Mouse (Mus musculus) stomach, embryonic 14.5 days (tissue): ENCODE measurements around the gene Vmn1r188. TPM values are rescaled to one million over a fixed set of nuclear protein-coding genes. Genes with fewer than 3 reads are reported as not detected.

Experiments used
- ATAC-seq: fragments of 200-750 bp; cut with Nextera tagmentation; 2 replicates; pipeline ENCODE4 v1.8.0; 2017; ENCODE audit warnings: low read depth, moderate TSS enrichment; ENCODE audit not compliant: insufficient number of reproducible peaks, insufficient read depth, low FRiP score
- H3K27ac ChIP-seq: fragments of 300-500 bp; sonication (generic); 2 replicates; pipeline ENCODE4 v1.5.1; 2014; ENCODE audit warnings: mild to moderate bottlenecking, low read length, moderate library complexity, mixed read lengths
- H3K27me3 ChIP-seq: fragments of 300-500 bp; sonication (generic); 2 replicates; pipeline ENCODE4 v1.6.1; 2014; ENCODE audit warnings: low read length, control low read depth, mixed read lengths; ENCODE audit not compliant: control insufficient read depth, insufficient read depth
- H3K36me3 ChIP-seq: fragments of 300-500 bp; sonication (generic); 2 replicates; pipeline ENCODE4 v1.6.1; 2014; ENCODE audit warnings: mild to moderate bottlenecking, control low read depth, low read length, moderate library complexity, mixed read lengths; ENCODE audit not compliant: control insufficient read depth, insufficient read depth
- H3K4me1 ChIP-seq: fragments of 300-500 bp; sonication (generic); 2 replicates; pipeline ENCODE4 v1.6.1; 2014; ENCODE audit warnings: low read length, control low read depth, mixed read lengths; ENCODE audit not compliant: control insufficient read depth, insufficient read depth
- H3K4me2 ChIP-seq: fragments of 300-500 bp; sonication (generic); replicated peaks from 2 replicates; pipeline ENCODE4 v1.6.1; 2014; ENCODE audit warnings: low read depth, low read length, control low read depth
- H3K4me3 ChIP-seq: fragments of 300-500 bp; sonication (generic); 2 replicates; pipeline ENCODE4 v1.5.1; 2014; ENCODE audit warnings: low read depth, low read length, control low read depth
- H3K9ac ChIP-seq: fragments of 300-500 bp; sonication (generic); replicated peaks from 2 replicates; pipeline ENCODE4 v1.6.1; 2014; ENCODE audit warnings: low read depth, mild to moderate bottlenecking, control low read depth, low read length, moderate library complexity, mixed read lengths
- H3K9me3 ChIP-seq: fragments of 300-500 bp; sonication (generic); 2 replicates; pipeline ENCODE4 v1.6.1; 2016; ENCODE audit warnings: low read depth, low read length, control low read depth; ENCODE audit not compliant: control insufficient read depth
- WGBS: fragments of 180-500 bp; shearing (Covaris S2); extraction: QIAGEN DNeasy Blood & Tissue Kit; methylation state at CpG from one replicate; pipeline ENCODE4 v1.1.7; 2014; 5-methylcytosine and 5-hydroxymethylcytosine counted together
- polyA plus RNA-seq: library from polyadenylated mRNA; unstranded; fragments of >200 nt; fragmentation: Nextera tagmentation; extraction: Ambion mirVana; gene quantifications from 2 replicates; pipeline ENCODE4 v1.2.1, GENCODE M21; 2014

Gene Vmn1r188
- polyA plus RNA-seq, 1 experiment from 2014 or later = not detected

DNA sequence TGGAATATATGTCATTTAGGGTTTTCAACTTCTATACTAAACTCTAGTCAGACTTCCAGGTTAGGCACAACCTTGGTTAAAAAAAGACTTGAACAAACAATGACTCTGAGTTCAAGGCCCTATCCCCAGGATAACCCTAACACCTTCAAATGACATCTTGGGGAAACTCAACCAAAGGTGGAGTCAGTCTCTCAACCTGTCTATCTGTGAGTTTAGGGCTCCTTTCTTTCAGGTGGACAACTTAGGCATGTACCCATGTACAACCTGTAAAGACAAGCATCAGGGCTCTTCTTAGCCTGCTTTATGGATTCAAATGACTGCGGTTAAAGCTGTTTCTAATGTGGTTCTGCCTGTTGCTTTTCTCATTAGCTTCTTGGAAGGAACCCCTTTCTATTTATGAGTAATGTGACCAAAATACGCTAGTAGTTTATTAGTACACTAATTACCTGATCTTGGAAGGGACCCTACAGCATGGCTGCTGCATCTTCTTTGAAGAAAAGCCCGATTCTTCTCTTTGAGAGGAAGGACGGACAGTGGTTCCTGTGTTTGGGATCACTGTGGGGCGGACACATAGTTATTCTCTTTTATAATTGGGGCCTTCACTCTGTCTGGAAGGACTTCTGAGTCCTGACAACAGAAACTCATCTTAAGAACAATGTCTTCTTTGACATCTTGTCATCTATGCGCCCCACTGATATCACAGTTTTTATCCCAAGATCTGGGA, 39.6 kb upstream of the Vmn1r188 start:
- WGBS = 89% methylated on average over 6 of the region's 6 CpGs
- ATAC-seq = no peak
- Histone ChIP-seq H3K36me3 (no peaks in the 10 kb centered on the region), H3K9ac (no peak overlapping the region), H3K4me3 (0 out of 2 replicates have a peak overlapping the region, but pooled peaks have one; percentile 40), H3K27me3 (no peaks in the 10 kb centered on the region), H3K4me2 (peak overlapping the region; percentile 56), H3K27ac (no peak overlapping the region; the same call in 1 of the 2 replicates), H3K9me3 (no peaks in the 10 kb centered on the region), H3K4me1 (0 out of 2 replicates have a peak, but pooled peaks cover 2% of the 10 kb centered on the region)

DNA sequence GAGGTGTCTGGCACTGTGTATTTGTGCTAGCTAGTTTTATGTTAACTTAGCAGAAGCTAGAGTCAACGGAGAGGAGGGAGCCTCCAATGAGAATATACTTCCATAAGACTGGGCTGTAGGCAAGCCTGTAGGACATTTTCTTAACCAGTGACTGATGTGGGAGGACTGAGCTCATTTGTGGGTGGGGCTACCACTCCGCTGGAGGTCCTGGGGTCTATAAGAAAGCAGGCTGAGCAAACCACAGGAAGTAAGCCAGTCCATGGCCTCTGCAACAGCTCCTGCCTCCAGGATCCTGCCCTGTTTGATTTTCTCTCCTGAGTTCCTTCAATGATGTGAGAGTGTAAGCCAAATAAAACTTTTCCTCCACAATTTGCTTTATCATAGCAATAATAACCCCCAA, 38.9 kb upstream of the Vmn1r188 start:
- no peak overlapping the region for H3K4me3 ChIP-seq
- H3K36me3 ChIP-seq = no peaks in the 10 kb centered on the region
- no peak overlapping the region for H3K9ac ChIP-seq
- no peak for ATAC-seq
- H3K4me2 ChIP-seq = no peak overlapping the region
- WGBS = 52% methylated on average over 2 of the region's 2 CpGs
- H3K4me1 ChIP-seq = peaks cover 2% of the 10 kb centered on the region; the same call in 1 of the 2 replicates
- no peak overlapping the region for H3K27ac ChIP-seq
- no peaks in the 10 kb centered on the region for H3K27me3 ChIP-seq
- no peaks in the 10 kb centered on the region for H3K9me3 ChIP-seq

DNA sequence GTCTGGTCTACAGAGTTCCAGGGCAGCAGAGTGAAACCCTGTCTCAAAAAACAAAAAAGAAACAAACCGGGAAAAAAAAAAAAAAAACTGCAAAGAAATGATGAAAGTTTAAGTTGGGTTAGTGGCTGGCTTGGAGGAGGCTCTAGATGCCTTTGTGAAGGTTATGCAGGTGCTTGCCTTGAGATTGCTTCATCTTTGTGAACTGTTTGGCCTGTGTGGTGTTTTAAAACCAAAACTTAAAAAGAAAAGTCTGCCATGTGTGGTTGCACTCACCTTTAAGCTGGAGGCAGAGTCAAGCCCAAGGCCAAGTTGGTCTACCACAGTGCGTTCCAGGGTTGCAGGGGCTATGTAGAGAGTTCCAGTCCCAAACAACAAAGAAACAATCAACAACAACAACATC, 35.2 kb upstream of the Vmn1r188 start:
- 78% methylated on average over 2 of the region's 2 CpGs for WGBS
- no peak overlapping the region for H3K27ac ChIP-seq
- no peaks in the 10 kb centered on the region for H3K36me3 ChIP-seq
- no peak overlapping the region for H3K9ac ChIP-seq
- H3K9me3 ChIP-seq = no peaks in the 10 kb centered on the region
- H3K27me3 ChIP-seq = no peaks in the 10 kb centered on the region
- no peaks in the 10 kb centered on the region; the same call in 1 of the 2 replicates for H3K4me1 ChIP-seq
- H3K4me2 ChIP-seq = no peak overlapping the region
- no peak overlapping the region for H3K4me3 ChIP-seq
- ATAC-seq = no peak

DNA sequence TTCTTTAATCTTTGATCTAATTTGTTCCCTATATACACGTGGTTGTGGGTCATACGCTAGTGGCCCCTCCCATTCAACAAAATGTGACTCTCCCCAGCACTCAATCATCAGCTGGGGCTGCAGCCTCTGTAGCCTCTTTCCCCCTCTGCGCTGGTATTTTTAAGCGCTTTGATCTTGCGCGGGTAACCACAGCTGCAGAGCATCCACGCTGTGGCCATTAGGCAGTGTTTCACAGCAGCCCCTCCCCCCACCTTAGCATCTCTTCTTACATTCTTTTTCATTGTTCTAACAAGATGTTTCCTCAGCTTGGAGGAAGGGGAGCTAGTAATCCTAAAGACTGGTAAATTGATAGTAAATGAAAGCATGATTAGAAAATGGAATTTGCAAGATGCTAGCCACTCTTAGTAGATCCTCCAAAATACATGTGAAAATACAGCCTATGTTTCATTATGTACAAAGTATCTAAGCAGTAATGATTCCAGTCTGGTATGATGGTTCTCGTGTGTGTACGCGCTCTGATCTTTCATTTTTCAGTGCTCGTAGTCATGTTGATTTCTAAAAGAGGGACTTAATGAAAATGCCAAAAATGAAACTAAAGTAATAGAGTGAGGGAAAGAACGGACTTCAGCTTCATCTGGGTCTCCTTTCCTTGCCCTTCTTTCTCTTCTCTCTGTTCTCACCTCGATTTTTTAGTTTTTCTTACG, 34.4 kb upstream of the Vmn1r188 start:
- Histone ChIP-seq H3K4me2 (peak overlapping the region; percentile 64), H3K27me3 (no peaks in the 10 kb centered on the region), H3K36me3 (no peaks in the 10 kb centered on the region), H3K4me3 (peak overlapping the region; percentile 30), H3K4me1 (no peaks in the 10 kb centered on the region; the same call in 1 of the 2 replicates), H3K9me3 (no peaks in the 10 kb centered on the region), H3K9ac (no peak overlapping the region; the same call in 1 of the 2 replicates), H3K27ac (peak overlapping the region; percentile 62)
- under 1% methylated on average over 14 of the region's 14 CpGs for WGBS
- ATAC-seq = peak; percentile 20; the same call in 1 of the 2 replicates

DNA sequence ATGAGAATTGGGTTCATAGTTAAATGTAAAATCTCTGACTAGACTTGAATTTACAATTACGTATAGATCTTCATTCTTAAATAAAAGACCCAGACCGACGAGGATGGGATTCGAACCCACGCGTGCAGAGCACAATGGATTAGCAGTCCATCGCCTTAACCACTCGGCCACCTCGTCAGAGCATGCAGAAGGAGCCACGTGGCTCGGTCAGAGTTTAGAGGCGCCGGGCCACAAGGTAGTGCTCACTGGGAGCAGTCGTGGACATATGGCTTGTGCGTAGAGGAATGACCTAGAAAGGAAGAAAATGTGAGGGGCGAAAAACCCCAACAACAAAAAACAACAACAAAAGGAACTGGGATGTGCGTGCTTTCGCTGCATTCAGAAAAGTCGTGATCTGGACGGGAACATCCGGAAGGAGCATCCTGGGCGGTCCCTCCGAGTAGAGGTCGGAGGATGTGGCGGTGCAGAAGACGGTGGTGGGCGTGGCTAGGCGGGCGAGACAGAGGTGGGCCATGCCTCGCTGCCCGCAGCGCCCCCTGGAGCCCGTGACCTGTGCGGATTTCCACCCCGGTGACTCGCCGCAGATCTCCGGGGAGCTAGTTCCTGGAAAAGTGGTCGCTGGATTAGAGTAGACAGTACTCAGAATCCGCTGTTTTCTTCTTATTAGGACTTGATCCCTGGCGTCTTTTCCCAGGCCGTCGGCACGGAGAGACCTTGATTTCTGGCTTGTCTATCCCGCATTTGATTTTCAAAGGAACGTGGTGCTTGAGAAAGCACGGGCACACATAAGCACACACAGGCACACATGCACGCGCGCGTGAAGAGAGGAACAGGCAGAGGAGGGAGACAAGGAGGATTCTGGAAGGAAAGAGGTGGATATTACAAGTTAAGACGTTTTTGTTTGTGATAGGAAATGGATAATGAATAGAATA, 33.4 kb upstream of the Vmn1r188 start:
- ATAC-seq = peak; percentile 93
- under 1% methylated on average over 52 of the region's 52 CpGs for WGBS

DNA sequence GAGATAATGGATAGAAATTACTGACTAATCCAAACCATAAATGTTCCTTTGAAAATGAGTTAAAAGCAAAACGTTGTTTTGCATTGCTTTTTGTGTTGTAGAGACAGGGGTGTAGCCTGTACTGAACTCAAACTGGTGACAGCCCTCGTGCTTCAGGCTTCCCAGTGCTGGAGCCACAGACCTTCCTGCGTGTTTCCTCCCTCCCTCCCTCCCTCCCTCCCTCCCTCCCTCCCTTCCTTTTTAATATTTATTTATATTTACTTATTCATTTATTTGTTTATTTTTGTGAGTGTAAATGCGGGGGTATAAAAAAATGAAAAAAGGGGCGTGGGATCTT, 32.7 kb upstream of the Vmn1r188 start:
- H3K27me3 ChIP-seq = no peaks in the 10 kb centered on the region
- no peaks in the 10 kb centered on the region; the same call in 1 of the 2 replicates for H3K4me1 ChIP-seq
- H3K4me2 ChIP-seq = peak overlapping the region; percentile 64
- 10% methylated on average over 5 of the region's 5 CpGs for WGBS
- ATAC-seq = no peak
- no peaks in the 10 kb centered on the region for H3K36me3 ChIP-seq
- H3K4me3 ChIP-seq = peak overlapping the region; percentile 30
- peak overlapping the region; percentile 35; the same call in 1 of the 2 replicates for H3K27ac ChIP-seq
- H3K9me3 ChIP-seq = no peaks in the 10 kb centered on the region
- H3K9ac ChIP-seq = no peak overlapping the region; the same call in 1 of the 2 replicates

More for the DNA sequence above, 33.4 kb upstream of the Vmn1r188 start:
- H3K4me2 ChIP-seq = peak overlapping the region; percentile 64
- peak overlapping the region; percentile 62 for H3K27ac ChIP-seq
- no peaks in the 10 kb centered on the region; the same call in 1 of the 2 replicates for H3K4me1 ChIP-seq
- no peaks in the 10 kb centered on the region for H3K27me3 ChIP-seq
- no peaks in the 10 kb centered on the region for H3K9me3 ChIP-seq
- H3K4me3 ChIP-seq = peak overlapping the region; percentile 30
- no peaks in the 10 kb centered on the region for H3K36me3 ChIP-seq
- H3K9ac ChIP-seq = no peak overlapping the region; the same call in 1 of the 2 replicates

GRCm38 (mm10) chr13:22053754-22054153, 30.5 kb upstream of the Vmn1r188 start:
- Histone ChIP-seq H3K9ac (no peak overlapping the region), H3K27me3 (no peaks in the 10 kb centered on the region), H3K9me3 (no peaks in the 10 kb centered on the region), H3K27ac (no peak overlapping the region), H3K4me2 (no peak overlapping the region), H3K4me1 (no peaks in the 10 kb centered on the region; the same call in 1 of the 2 replicates), H3K36me3 (no peaks in the 10 kb centered on the region), H3K4me3 (no peak overlapping the region)
- WGBS = 94% methylated on average over 1 of the region's 1 CpGs
- no peak for ATAC-seq

GRCm38 (mm10) chr13:22061422-22061821, 22.8 kb upstream of the Vmn1r188 start:
- no peaks in the 10 kb centered on the region for H3K27me3 ChIP-seq
- WGBS = 58% methylated on average over 1 of the region's 1 CpGs
- no peak for ATAC-seq

More at GRCm38 (mm10) chr13:22061422-22061821, 22.8 kb upstream of the Vmn1r188 start:
- Histone ChIP-seq H3K27ac (no peak overlapping the region), H3K4me3 (no peak overlapping the region), H3K9me3 (no peaks in the 10 kb centered on the region), H3K4me2 (no peak overlapping the region), H3K9ac (no peak overlapping the region), H3K4me1 (no peaks in the 10 kb centered on the region), H3K36me3 (no peaks in the 10 kb centered on the region)
